In the genomic region with DNA sequence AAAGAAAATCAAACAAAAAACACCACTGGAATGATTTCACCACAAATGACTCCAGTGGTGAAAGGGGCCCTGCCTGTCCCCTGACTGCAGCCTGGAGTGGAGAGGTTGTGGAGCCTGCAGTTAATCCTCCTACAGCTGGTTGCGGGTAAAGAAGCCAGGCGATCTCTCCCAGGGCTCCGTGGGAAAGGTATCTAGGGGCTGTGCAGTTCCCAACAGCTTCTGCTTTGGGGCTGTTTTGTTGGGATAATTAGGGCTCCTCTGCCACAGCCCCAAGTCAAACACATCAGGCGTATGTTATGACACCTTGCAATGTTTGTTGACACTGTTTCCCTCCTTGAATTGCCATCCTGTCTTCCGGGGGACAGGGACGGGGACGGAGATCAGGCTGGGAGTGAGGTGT, we compare ENCODE assay signal across 10 mouse cellular contexts. TPM values are rescaled to one million over a fixed set of nuclear protein-coding genes. Genes with fewer than 3 reads are reported as not detected.
DNase-seq lines count a peak whose midpoint lies in the region; ATAC-seq and TF ChIP-seq lines count a peak whose summit lies in the region.
"Had no signal": no experiment of that assay in that cellular context is flagged by ENCODE, and none has a peak within 500 bp of the region (broad histone marks: within the 10 kb centered on the region; RNA-seq: fewer than 3 reads in every experiment).

No protein-coding gene starts in this region.

- peak overlapping the region; percentile 35 for H3K4me3 ChIP-seq in heart, embryonic 16.5 days (ENCODE audit: low read length)
- no peak overlapping the region for H3K4me3 ChIP-seq in forebrain, postnatal 0 days (ENCODE audit: low read depth, low read length)
- H3K4me3 ChIP-seq in midbrain, embryonic 16.5 days (ENCODE audit: low read depth, low read length) = no peak overlapping the region

- no peak overlapping the region for H3K27ac ChIP-seq in heart, embryonic 16.5 days (ENCODE audit: low read length)
- no peak overlapping the region for H3K27ac ChIP-seq in forebrain, postnatal 0 days (ENCODE audit: low read depth, low read length)
- no peak overlapping the region for H3K27ac ChIP-seq in midbrain, embryonic 16.5 days (ENCODE audit: low read length)

- no peak for TF ChIP-seq CTCF in forebrain, postnatal 0 days (IDR thresholded peaks at IDR 0.05; ENCODE audit: low read depth)

- no peaks in the 10 kb centered on the region for H3K36me3 ChIP-seq in heart, embryonic 16.5 days (ENCODE audit: control insufficient read depth, insufficient read depth)
- H3K36me3 ChIP-seq in forebrain, postnatal 0 days (ENCODE audit: insufficient read depth) = no peaks in the 10 kb centered on the region
- H3K36me3 ChIP-seq in midbrain, embryonic 16.5 days (ENCODE audit: control insufficient read depth, insufficient read depth, low read length) = no peaks in the 10 kb centered on the region

- no peaks in the 10 kb centered on the region for H3K27me3 ChIP-seq in heart, embryonic 16.5 days (ENCODE audit: control insufficient read depth, insufficient read depth, low read length)
- H3K27me3 ChIP-seq in forebrain, postnatal 0 days (ENCODE audit: insufficient read depth, low read length) = no peaks in the 10 kb centered on the region
- no peaks in the 10 kb centered on the region for H3K27me3 ChIP-seq in midbrain, embryonic 16.5 days (ENCODE audit: control insufficient read depth, insufficient read depth, low read depth, low read length)

- peaks cover 6% of the 10 kb centered on the region for H3K4me1 ChIP-seq in heart, embryonic 16.5 days (ENCODE audit: control insufficient read depth, insufficient read depth, low read length)
- H3K4me1 ChIP-seq in forebrain, postnatal 0 days (ENCODE audit: insufficient read depth) = no peaks in the 10 kb centered on the region
- peaks cover 4% of the 10 kb centered on the region; the same call in 1 of the 2 replicates for H3K4me1 ChIP-seq in midbrain, embryonic 16.5 days (ENCODE audit: control insufficient read depth, insufficient read depth, low read length)

- no peaks in the 10 kb centered on the region for H3K9me3 ChIP-seq in heart, embryonic 16.5 days (replicated peaks; ENCODE audit: control insufficient read depth, low read length)
- H3K9me3 ChIP-seq in forebrain, postnatal 0 days (ENCODE audit: low read length) = no peaks in the 10 kb centered on the region
- no peaks in the 10 kb centered on the region for H3K9me3 ChIP-seq in midbrain, embryonic 16.5 days (replicated peaks; ENCODE audit: control insufficient read depth, low read length, poor library complexity, severe bottlenecking)

- DNase-seq in heart, adult 9 months (ENCODE audit: low spot score in 2 of 2) = no peak
- DNase-seq in R1 (ENCODE audit: low read depth, low spot score) = peak; percentile 51
- no peak for DNase-seq in forebrain, postnatal 0 days
- no peak for DNase-seq in right cerebral cortex, adult 2 months (ENCODE audit: low spot score in 2 of 2)
- no peak for DNase-seq in adrenal gland, postnatal 4 days (ENCODE audit: low spot score in 2 of 2)
- DNase-seq: cerebellum, postnatal 25 days had no signal

- 0 out of 2 replicates have a peak overlapping the region, but pooled peaks have one; percentile 35 for H3K9ac ChIP-seq in heart, embryonic 16.5 days (ENCODE audit: low read length)
- H3K9ac ChIP-seq in forebrain, postnatal 0 days = no peak overlapping the region
- H3K9ac ChIP-seq in midbrain, embryonic 16.5 days (ENCODE audit: low read depth, low read length) = peak overlapping the region; percentile 21; the same call in 1 of the 2 replicates

- WGBS in heart, embryonic 16.5 days = 20% methylated on average over 7 of the region's 7 CpGs
- WGBS in forebrain, postnatal 0 days = 13% methylated on average over 7 of the region's 7 CpGs
- whole genome bisulfite sequencing in midbrain, embryonic 16.5 days = 23% methylated on average over 7 of the region's 7 CpGs

- ATAC-seq in heart, embryonic 16.5 days (replicated peaks; ENCODE audit: extremely low read depth, insufficient read depth, low FRiP score) = no peak
- no peak for ATAC-seq in forebrain, postnatal 0 days
- ATAC-seq in midbrain, embryonic 16.5 days = no peak
- ATAC-seq in granulocyte monocyte progenitor cell, adult 5-6 weeks (replicated peaks; ENCODE audit: poor library complexity, severe bottlenecking) = no peak
- ATAC-seq: CD4-positive, CD25-positive, alpha-beta regulatory T cell, adult 4 months had no signal

- peak overlapping the region; percentile 62 for H3K4me2 ChIP-seq in heart, embryonic 16.5 days (ENCODE audit: low read depth, low read length)
- 0 out of 2 replicates have a peak overlapping the region, but pooled peaks have one; percentile 34 for H3K4me2 ChIP-seq in forebrain, postnatal 0 days (ENCODE audit: low read depth)
- H3K4me2 ChIP-seq in midbrain, embryonic 16.5 days (ENCODE audit: low read length) = no peak overlapping the region

RNA-seq across cellular contexts. Expression of gene Phf21a, which starts 47.5 kb away (rescaled TPM):
- 17.1 TPM in 2 replicates for polyA plus RNA-seq in heart, embryonic 16.5 days (2015; fragmentation: Nextera tagmentation; extraction: Ambion mirVana)
- total RNA-seq in forebrain, postnatal 0 days (2014; rRNA removed) = 107 and 146 TPM in 2 replicates
- polyA plus RNA-seq in forebrain, postnatal 0 days (2015; fragmentation: Nextera tagmentation; extraction: Ambion mirVana) = 24.6 and 34.4 TPM in 2 replicates
- polyA plus RNA-seq in midbrain, embryonic 16.5 days (2015; fragmentation: Nextera tagmentation; extraction: Ambion mirVana) = 33.6 and 36.0 TPM in 2 replicates
- total RNA-seq in adrenal gland, postnatal 4 days (2021) = 100 to 1,000 TPM; 108 to 115 TPM
- 28.5 and 69.2 TPM in 2 replicates for total RNA-seq in granulocyte monocyte progenitor cell, adult 5-6 weeks (2014; fragmentation: Nextera tagmentation)
- 25.9 and 33.4 TPM in 2 replicates for total RNA-seq in granulocyte monocyte progenitor cell, adult 5-6 weeks (2017)
